Mouse (Mus musculus) CD4-positive naive resting alpha-beta T cell, adult 57 days (primary cell): ENCODE data around the gene Gm3233. TPM values are rescaled to one million over a fixed set of nuclear protein-coding genes. Genes with fewer than 3 reads are reported as not detected.

Source experiments
- total RNA-seq: library from RNA; stranded (reverse); gene quantifications from one replicate; pipeline ENCODE4 v1.2.4, GENCODE M21; 2023

Gene Gm3233
- not detected for total RNA-seq

GRCm38 (mm10) chr10:77759582-77759981 lies at the start of gene Gm3233:
Gene Gm3233, minus strand, starts transcription at chr10:77759682.

GRCm38 (mm10) chr10:77798921-77799508 lies 39.5 kb upstream of the Gm3233 start, which contains the start of gene Gm19668:
Gene Gm19668, minus strand, starts transcription at chr10:77799133.

GRCm38 (mm10) chr10:77794976-77795375 lies 35.5 kb upstream of the Gm3233 start, which contains the start of gene Gm9639:
Gene Gm9639, minus strand, starts transcription at chr10:77795076.

GRCm38 (mm10) chr10:77787876-77788275 lies 28.4 kb upstream of the Gm3233 start, which contains the start of gene Gm7137:
Gene Gm7137, minus strand, starts transcription at chr10:77788200.

GRCm38 (mm10) chr10:77782442-77782841 lies 23.0 kb upstream of the Gm3233 start, which contains the start of gene Gm3250:
Gene Gm3250, minus strand, starts transcription at chr10:77782542.

GRCm38 (mm10) chr10:77776844-77777243 lies 17.4 kb upstream of the Gm3233 start, which contains the start of gene Gm7138:
Gene Gm7138, minus strand, starts transcription at chr10:77776944.

GRCm38 (mm10) chr10:77771225-77771624 lies 11.7 kb upstream of the Gm3233 start, which contains the start of gene Gm3238:
Gene Gm3238, minus strand, starts transcription at chr10:77771325.

GRCm38 (mm10) chr10:77751254-77751653 lies 8.2 kb downstream of the Gm3233 start, which contains the start of gene Gm9736:
Gene Gm9736, minus strand, starts transcription at chr10:77751354.

GRCm38 (mm10) chr10:77741924-77742688 lies 17.4 kb downstream of the Gm3233 start, which contains the start of gene Gm18596:
Gene Gm18596, minus strand, starts transcription at chr10:77742638.

GRCm38 (mm10) chr10:77726186-77726585 lies 33.3 kb downstream of the Gm3233 start, which contains the start of gene Gm10100:
Gene Gm10100, plus strand, starts transcription at chr10:77726486.

GRCm38 (mm10) chr10:77720299-77720698 lies 39.2 kb downstream of the Gm3233 start, which contains the start of gene Krtap12-1:
Gene Krtap12-1, plus strand, starts transcription at chr10:77720599.

GRCm38 (mm10) chr10:77715507-77715906 lies 44.0 kb downstream of the Gm3233 start, which contains the start of gene Gm10142:
Gene Gm10142, plus strand, starts transcription at chr10:77715807.

GRCm38 (mm10) chr10:77711157-77711556 lies 48.3 kb downstream of the Gm3233 start, which contains the start of gene Gm10024:
Gene Gm10024, plus strand, starts transcription at chr10:77711457.

Other genes starting within 250 kb of the Gm3233 start
- 23.2 TPM for gene Fam207a, start 243.9 kb downstream of the Gm3233 start, total RNA-seq
- gene Itgb2, start 229.4 kb downstream of the Gm3233 start, total RNA-seq: 254 TPM
- 109 TPM for gene Pttg1ip, start 178.0 kb downstream of the Gm3233 start, total RNA-seq
- 61.4 TPM for gene Sumo3, start 153.6 kb downstream of the Gm3233 start, total RNA-seq
- gene Gm49325, start 153.5 kb downstream of the Gm3233 start, total RNA-seq: not detected
- gene Ube2g2, start 137.4 kb downstream of the Gm3233 start, total RNA-seq: 36.8 TPM
- gene Tspear, start 73.1 kb downstream of the Gm3233 start, total RNA-seq: 0.44 TPM
- not detected for gene Gm19402, start 68.9 kb downstream of the Gm3233 start, total RNA-seq
- not detected for gene Gm9508, start 62.4 kb downstream of the Gm3233 start, total RNA-seq
- not detected for gene Gm10272, start 53.1 kb downstream of the Gm3233 start, total RNA-seq
- not detected for gene Gm10024, start 48.2 kb downstream of the Gm3233 start, total RNA-seq
- not detected for gene Gm10142, start 43.9 kb downstream of the Gm3233 start, total RNA-seq
- gene Krtap12-1, start 39.1 kb downstream of the Gm3233 start, total RNA-seq: not detected
- not detected for gene Gm10100, start 33.2 kb downstream of the Gm3233 start, total RNA-seq
- not detected for gene Gm18596, start 17.0 kb downstream of the Gm3233 start, total RNA-seq
- gene Gm9736, start 8.3 kb downstream of the Gm3233 start, total RNA-seq: not detected
- gene Gm3238, start 11.6 kb upstream of the Gm3233 start, total RNA-seq: not detected
- not detected for gene Gm7138, start 17.3 kb upstream of the Gm3233 start, total RNA-seq
- not detected for gene Gm3250, start 22.9 kb upstream of the Gm3233 start, total RNA-seq
- gene Gm7137, start 28.5 kb upstream of the Gm3233 start, total RNA-seq: not detected
- not detected for gene Gm9639, start 35.4 kb upstream of the Gm3233 start, total RNA-seq
- gene Gm19668, start 39.5 kb upstream of the Gm3233 start, total RNA-seq: not detected
- gene Gm9507, start 52.2 kb upstream of the Gm3233 start, total RNA-seq: not detected
- not detected for gene Gm2696, start 55.0 kb upstream of the Gm3233 start, total RNA-seq
- not detected for gene Krtap10-4, start 67.4 kb upstream of the Gm3233 start, total RNA-seq
- gene Krtap10-10, start 76.3 kb upstream of the Gm3233 start, total RNA-seq: not detected
- gene Gm36176, start 87.1 kb upstream of the Gm3233 start, total RNA-seq: not detected
- gene Gm10318, start 93.2 kb upstream of the Gm3233 start, total RNA-seq: not detected
- gene Gm3285, start 102.3 kb upstream of the Gm3233 start, total RNA-seq: not detected
- not detected for gene Lrrc3, start 142.9 kb upstream of the Gm3233 start, total RNA-seq
- gene Trpm2, start 210.9 kb upstream of the Gm3233 start, total RNA-seq: 3.9 TPM
- 6.7 TPM for gene 1810043G02Rik, start 218.8 kb upstream of the Gm3233 start, total RNA-seq